Mouse (Mus musculus): ENCODE results near the gene Krtap4-7. TPM values are rescaled to one million over a fixed set of nuclear protein-coding genes. Genes with fewer than 3 reads are reported as not detected.
"Not testable (repeated sequence)": the region's sequence is repeated elsewhere in the genome, so short reads cannot be mapped to it uniquely, and the experiment has no call there.

The Krtap4-7 gene
- total and polyA plus RNA-seq, 2 experiments from 2014 or later: not detected

GRCm38 (mm10) chr11:99620335-99620734 is 23.6 kb downstream of the Krtap4-7 start, which contains the start of gene Gm11562:
TSS of gene Gm11562 (minus strand) at chr11:99620435.
- no peak for TF ChIP-seq CTCF (IDR thresholded peaks at IDR 0.05)
- no peaks in the 10 kb centered on the region for H3K27me3 ChIP-seq (ENCODE audit: insufficient read depth, low read length)
- H3K9me3 ChIP-seq (ENCODE audit: low read length): no peaks in the 10 kb centered on the region
- H3K4me2 ChIP-seq (ENCODE audit: low read depth, low read length, poor library complexity, severe bottlenecking): no peak within 1 kb of the TSS
- no peak within 1 kb of the TSS for H3K9ac ChIP-seq (replicated peaks; ENCODE audit: low read length, poor library complexity, severe bottlenecking)
- DNase-seq (ENCODE audit: low spot score): no peak
- ATAC-seq (ENCODE audit: low FRiP score): no peak
- H3K27ac ChIP-seq (ENCODE audit: low read depth, low read length): no peak within 1 kb of the TSS
- no peaks in the 10 kb centered on the region for H3K4me1 ChIP-seq (ENCODE audit: insufficient read depth, low read length)
- 91% methylated on average over 2 of the region's 2 CpGs for whole genome bisulfite sequencing
- no peaks in the 10 kb centered on the region for H3K36me3 ChIP-seq (ENCODE audit: insufficient read depth, low read length)
- no peak within 1 kb of the TSS for H3K4me3 ChIP-seq (ENCODE audit: low read depth, low read length)

- Histone ChIP-seq H3K9ac (replicated peaks; ENCODE audit: low read length, poor library complexity, severe bottlenecking) (no peak within 1 kb of the TSS), H3K4me2 (ENCODE audit: low read depth, low read length, poor library complexity, severe bottlenecking) (no peak within 1 kb of the TSS), H3K4me1 (ENCODE audit: insufficient read depth, low read length) (no peaks in the 10 kb centered on the region), H3K4me3 (ENCODE audit: low read depth, low read length) (no peak within 1 kb of the TSS), H3K27me3 (ENCODE audit: insufficient read depth, low read length) (no peaks in the 10 kb centered on the region), H3K9me3 (ENCODE audit: low read length) (no peaks in the 10 kb centered on the region), H3K36me3 (ENCODE audit: insufficient read depth, low read length) (no peaks in the 10 kb centered on the region), H3K27ac (ENCODE audit: low read depth, low read length) (no peak within 1 kb of the TSS)
- WGBS: 71% methylated on average over 3 of the region's 3 CpGs
- DNase-seq (ENCODE audit: low spot score) (no peak), ATAC-seq (ENCODE audit: low FRiP score) (no peak)
- TF ChIP-seq CTCF (IDR thresholded peaks at IDR 0.05): no peak
Measured at GRCm38 (mm10) chr11:99614796-99615363, 29.0 kb downstream of the Krtap4-7 start, which contains the start of gene Krtap2-4. TSS of gene Krtap2-4 (minus strand) at chr11:99614846.

GRCm38 (mm10) chr11:99610089-99610488 is 33.8 kb downstream of the Krtap4-7 start, which contains the start of gene Gm11937:
TSS of gene Gm11937 (minus strand) at chr11:99610189.
- not testable (repeated sequence) for ATAC-seq (ENCODE audit: low FRiP score); H3K9me3 ChIP-seq (ENCODE audit: low read length); H3K4me2 ChIP-seq (ENCODE audit: low read depth, low read length, poor library complexity, severe bottlenecking); H3K36me3 ChIP-seq (ENCODE audit: insufficient read depth, low read length); H3K27ac ChIP-seq (ENCODE audit: low read depth, low read length); H3K4me3 ChIP-seq (ENCODE audit: low read depth, low read length); DNase-seq (ENCODE audit: low spot score); H3K4me1 ChIP-seq (ENCODE audit: insufficient read depth, low read length); H3K27me3 ChIP-seq (ENCODE audit: insufficient read depth, low read length); H3K9ac ChIP-seq (replicated peaks; ENCODE audit: low read length, poor library complexity, severe bottlenecking)
- WGBS: 60% methylated on average over 1 of the region's 2 CpGs

DNA sequence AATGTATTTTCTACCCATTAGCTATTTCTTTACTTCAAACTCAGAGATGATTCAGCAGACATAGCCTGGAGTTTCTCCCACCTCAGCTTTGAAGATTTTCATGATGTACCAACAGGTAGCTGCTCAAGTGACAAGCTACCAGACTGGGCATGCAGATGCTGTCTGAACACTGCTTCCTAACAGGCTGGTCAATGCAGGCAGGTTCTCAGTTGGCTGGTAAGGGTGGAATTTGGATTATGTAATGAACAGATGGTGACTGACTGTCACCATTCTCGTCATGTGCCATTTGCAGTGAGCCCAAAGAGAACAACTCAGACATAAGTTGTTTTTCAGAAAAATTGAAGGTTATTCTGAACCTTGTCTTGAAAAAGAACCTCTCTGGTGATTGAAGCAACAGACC is 34.8 kb downstream of the Krtap4-7 start:
- no peaks in the 10 kb centered on the region for H3K9me3 ChIP-seq (ENCODE audit: low read length)

DNA sequence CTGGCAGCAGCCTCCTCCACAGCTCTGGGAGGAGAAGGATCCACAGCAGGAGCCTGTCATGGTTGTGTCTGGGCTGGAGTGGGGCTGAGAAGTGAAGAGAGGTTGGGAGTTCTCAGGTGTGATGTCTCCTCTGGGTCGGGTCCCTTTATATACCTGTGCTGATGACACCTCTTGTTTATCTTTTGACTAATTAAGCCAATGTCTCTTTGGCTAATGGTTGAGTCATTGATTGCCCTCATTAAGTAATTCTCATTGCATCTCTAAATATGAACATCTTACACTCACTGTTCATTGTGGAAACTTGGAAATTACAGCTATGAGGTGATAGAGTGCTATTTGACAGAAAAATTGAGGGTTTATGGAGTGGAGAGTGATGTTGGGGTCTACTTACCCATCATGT is 40.7 kb downstream of the Krtap4-7 start, which contains the start of gene Gm11938:
TSS of gene Gm11938 (minus strand) at position 101 of the 400 bp plus-strand sequence.
- not testable (repeated sequence) for H3K9ac ChIP-seq (replicated peaks; ENCODE audit: low read length, poor library complexity, severe bottlenecking); H3K4me1 ChIP-seq (ENCODE audit: insufficient read depth, low read length); H3K4me2 ChIP-seq (ENCODE audit: low read depth, low read length, poor library complexity, severe bottlenecking); H3K4me3 ChIP-seq (ENCODE audit: low read depth, low read length); H3K9me3 ChIP-seq (ENCODE audit: low read length); DNase-seq (ENCODE audit: low spot score); H3K36me3 ChIP-seq (ENCODE audit: insufficient read depth, low read length); H3K27me3 ChIP-seq (ENCODE audit: insufficient read depth, low read length); ATAC-seq (ENCODE audit: low FRiP score); H3K27ac ChIP-seq (ENCODE audit: low read depth, low read length)
- WGBS: 86% methylated on average over 1 of the region's 1 CpGs

More for the DNA sequence above, 34.8 kb downstream of the Krtap4-7 start:
- Histone ChIP-seq H3K4me1 (ENCODE audit: insufficient read depth, low read length) (no peaks in the 10 kb centered on the region), H3K4me2 (ENCODE audit: low read depth, low read length, poor library complexity, severe bottlenecking) (no peak overlapping the region), H3K36me3 (ENCODE audit: insufficient read depth, low read length) (no peaks in the 10 kb centered on the region), H3K9ac (replicated peaks; ENCODE audit: low read length, poor library complexity, severe bottlenecking) (no peak overlapping the region), H3K27ac (ENCODE audit: low read depth, low read length) (no peak overlapping the region), H3K27me3 (ENCODE audit: insufficient read depth, low read length) (no peaks in the 10 kb centered on the region), H3K4me3 (ENCODE audit: low read depth, low read length) (no peak overlapping the region)
- no peak for TF ChIP-seq CTCF (IDR thresholded peaks at IDR 0.05)
- DNase-seq (ENCODE audit: low spot score) (peak; percentile 5), ATAC-seq (ENCODE audit: low FRiP score) (no peak)
- WGBS: 78% methylated on average over 1 of the region's 1 CpGs

- H3K27ac ChIP-seq (ENCODE audit: low read depth, low read length); H3K27me3 ChIP-seq (ENCODE audit: insufficient read depth, low read length); H3K4me1 ChIP-seq (ENCODE audit: insufficient read depth, low read length); ATAC-seq (ENCODE audit: low FRiP score); H3K4me3 ChIP-seq (ENCODE audit: low read depth, low read length); H3K9ac ChIP-seq (replicated peaks; ENCODE audit: low read length, poor library complexity, severe bottlenecking); H3K9me3 ChIP-seq (ENCODE audit: low read length); H3K36me3 ChIP-seq (ENCODE audit: insufficient read depth, low read length); DNase-seq (ENCODE audit: low spot score); H3K4me2 ChIP-seq (ENCODE audit: low read depth, low read length, poor library complexity, severe bottlenecking): not testable (repeated sequence)
- 86% methylated on average over 6 of the region's 6 CpGs for WGBS
Measured at GRCm38 (mm10) chr11:99597742-99598141, 46.1 kb downstream of the Krtap4-7 start, which contains the start of gene Krtap9-3. TSS of gene Krtap9-3 (minus strand) at chr11:99598105.

Other genes starting within 250 kb of the Krtap4-7 start
Only the 30 nearest of the 38 such genes appear.
- gene Krt23, start 151.0 kb downstream of the Krtap4-7 start, total RNA-seq (2014; rRNA removed): 0.16 TPM in 1 of 2 replicates, not detected in the other
- 0.32 TPM in 1 of 2 replicates, not detected in the other for gene Krt23, start 151.0 kb downstream of the Krtap4-7 start, polyA plus RNA-seq (2015; fragmentation: Nextera tagmentation; extraction: Ambion mirVana)
- not detected in 2 replicates for gene Krt39, start 122.8 kb downstream of the Krtap4-7 start, total RNA-seq (2014; rRNA removed)
- not detected in 2 replicates for gene Krt39, start 122.8 kb downstream of the Krtap4-7 start, polyA plus RNA-seq (2015; fragmentation: Nextera tagmentation; extraction: Ambion mirVana)
- gene Krt40, start 100.9 kb downstream of the Krtap4-7 start, total RNA-seq (2014; rRNA removed): not detected in 2 replicates
- gene Krt40, start 100.9 kb downstream of the Krtap4-7 start, polyA plus RNA-seq (2015; fragmentation: Nextera tagmentation; extraction: Ambion mirVana): not detected in 2 replicates
- not detected in 2 replicates for gene Krtap3-3, start 93.2 kb downstream of the Krtap4-7 start, total RNA-seq (2014; rRNA removed)
- not detected in 2 replicates for gene Krtap3-3, start 93.2 kb downstream of the Krtap4-7 start, polyA plus RNA-seq (2015; fragmentation: Nextera tagmentation; extraction: Ambion mirVana)
- gene Krtap3-2, start 87.2 kb downstream of the Krtap4-7 start, total RNA-seq (2014; rRNA removed): not detected in 2 replicates
- not detected in 2 replicates for gene Krtap3-2, start 87.2 kb downstream of the Krtap4-7 start, polyA plus RNA-seq (2015; fragmentation: Nextera tagmentation; extraction: Ambion mirVana)
- gene Gm11939, start 84.6 kb downstream of the Krtap4-7 start, total RNA-seq (2014; rRNA removed): not detected in 2 replicates
- gene Gm11939, start 84.6 kb downstream of the Krtap4-7 start, polyA plus RNA-seq (2015; fragmentation: Nextera tagmentation; extraction: Ambion mirVana): not detected in 2 replicates
- not detected in 2 replicates for gene Krtap3-1, start 77.5 kb downstream of the Krtap4-7 start, total RNA-seq (2014; rRNA removed)
- not detected in 2 replicates for gene Krtap3-1, start 77.5 kb downstream of the Krtap4-7 start, polyA plus RNA-seq (2015; fragmentation: Nextera tagmentation; extraction: Ambion mirVana)
- not detected in 2 replicates for gene Krtap1-5, start 63.1 kb downstream of the Krtap4-7 start, total RNA-seq (2014; rRNA removed)
- gene Krtap1-5, start 63.1 kb downstream of the Krtap4-7 start, polyA plus RNA-seq (2015; fragmentation: Nextera tagmentation; extraction: Ambion mirVana): not detected in 2 replicates
- not detected in 2 replicates for gene Krtap1-4, start 60.4 kb downstream of the Krtap4-7 start, total RNA-seq (2014; rRNA removed)
- gene Krtap1-4, start 60.4 kb downstream of the Krtap4-7 start, polyA plus RNA-seq (2015; fragmentation: Nextera tagmentation; extraction: Ambion mirVana): not detected in 2 replicates
- gene Krtap1-3, start 52.8 kb downstream of the Krtap4-7 start, total RNA-seq (2014; rRNA removed): not detected in 2 replicates
- not detected in 2 replicates for gene Krtap1-3, start 52.8 kb downstream of the Krtap4-7 start, polyA plus RNA-seq (2015; fragmentation: Nextera tagmentation; extraction: Ambion mirVana)
- gene Krtap9-3, start 46.0 kb downstream of the Krtap4-7 start, total RNA-seq (2014; rRNA removed): not detected in 2 replicates
- not detected in 2 replicates for gene Krtap9-3, start 46.0 kb downstream of the Krtap4-7 start, polyA plus RNA-seq (2015; fragmentation: Nextera tagmentation; extraction: Ambion mirVana)
- gene Gm11938, start 40.8 kb downstream of the Krtap4-7 start, total RNA-seq (2014; rRNA removed): not detected in 2 replicates
- gene Gm11938, start 40.8 kb downstream of the Krtap4-7 start, polyA plus RNA-seq (2015; fragmentation: Nextera tagmentation; extraction: Ambion mirVana): not detected in 2 replicates
- gene Gm11937, start 33.9 kb downstream of the Krtap4-7 start, total RNA-seq (2014; rRNA removed): not detected in 2 replicates
- not detected in 2 replicates for gene Gm11937, start 33.9 kb downstream of the Krtap4-7 start, polyA plus RNA-seq (2015; fragmentation: Nextera tagmentation; extraction: Ambion mirVana)
- gene Krtap2-4, start 29.2 kb downstream of the Krtap4-7 start, total RNA-seq (2014; rRNA removed): not detected in 2 replicates
- not detected in 2 replicates for gene Krtap2-4, start 29.2 kb downstream of the Krtap4-7 start, polyA plus RNA-seq (2015; fragmentation: Nextera tagmentation; extraction: Ambion mirVana)
- not detected in 2 replicates for gene Gm11562, start 23.7 kb downstream of the Krtap4-7 start, total RNA-seq (2014; rRNA removed)
- not detected in 2 replicates for gene Gm11562, start 23.7 kb downstream of the Krtap4-7 start, polyA plus RNA-seq (2015; fragmentation: Nextera tagmentation; extraction: Ambion mirVana)
- not detected in 2 replicates for gene Krtap4-1, start 15.9 kb downstream of the Krtap4-7 start, total RNA-seq (2014; rRNA removed)
- gene Krtap4-1, start 15.9 kb downstream of the Krtap4-7 start, polyA plus RNA-seq (2015; fragmentation: Nextera tagmentation; extraction: Ambion mirVana): not detected in 2 replicates
- gene Krtap4-2, start 9.0 kb downstream of the Krtap4-7 start, total RNA-seq (2014; rRNA removed): not detected in 2 replicates
- not detected in 2 replicates for gene Krtap4-2, start 9.0 kb downstream of the Krtap4-7 start, polyA plus RNA-seq (2015; fragmentation: Nextera tagmentation; extraction: Ambion mirVana)
- gene Gm11555, start 6.1 kb upstream of the Krtap4-7 start, total RNA-seq (2014; rRNA removed): not detected in 2 replicates
- not detected in 2 replicates for gene Gm11555, start 6.1 kb upstream of the Krtap4-7 start, polyA plus RNA-seq (2015; fragmentation: Nextera tagmentation; extraction: Ambion mirVana)
- not detected in 2 replicates for gene Gm11563, start 14.9 kb upstream of the Krtap4-7 start, total RNA-seq (2014; rRNA removed)
- gene Gm11563, start 14.9 kb upstream of the Krtap4-7 start, polyA plus RNA-seq (2015; fragmentation: Nextera tagmentation; extraction: Ambion mirVana): not detected in 2 replicates
- gene Krtap4-6, start 21.9 kb upstream of the Krtap4-7 start, total RNA-seq (2014; rRNA removed): not detected in 2 replicates
- gene Krtap4-6, start 21.9 kb upstream of the Krtap4-7 start, polyA plus RNA-seq (2015; fragmentation: Nextera tagmentation; extraction: Ambion mirVana): not detected in 2 replicates
- not detected in 2 replicates for gene Gm14190, start 46.7 kb upstream of the Krtap4-7 start, total RNA-seq (2014; rRNA removed)
- gene Gm14190, start 46.7 kb upstream of the Krtap4-7 start, polyA plus RNA-seq (2015; fragmentation: Nextera tagmentation; extraction: Ambion mirVana): not detected in 2 replicates
- gene Gm14180, start 90.2 kb upstream of the Krtap4-7 start, total RNA-seq (2014; rRNA removed): not detected in 2 replicates
- not detected in 2 replicates for gene Gm14180, start 90.2 kb upstream of the Krtap4-7 start, polyA plus RNA-seq (2015; fragmentation: Nextera tagmentation; extraction: Ambion mirVana)
- not detected in 2 replicates for gene Gm11595, start 128.8 kb upstream of the Krtap4-7 start, total RNA-seq (2014; rRNA removed)
- gene Gm11595, start 128.8 kb upstream of the Krtap4-7 start, polyA plus RNA-seq (2015; fragmentation: Nextera tagmentation; extraction: Ambion mirVana): not detected in 2 replicates
- not detected in 2 replicates for gene Krtap4-8, start 136.6 kb upstream of the Krtap4-7 start, total RNA-seq (2014; rRNA removed)
- not detected in 2 replicates for gene Krtap4-8, start 136.6 kb upstream of the Krtap4-7 start, polyA plus RNA-seq (2015; fragmentation: Nextera tagmentation; extraction: Ambion mirVana)
- gene Krtap4-9, start 141.1 kb upstream of the Krtap4-7 start, total RNA-seq (2014; rRNA removed): not detected in 2 replicates
- gene Krtap4-9, start 141.1 kb upstream of the Krtap4-7 start, polyA plus RNA-seq (2015; fragmentation: Nextera tagmentation; extraction: Ambion mirVana): not detected in 2 replicates
- gene Gm11596, start 149.4 kb upstream of the Krtap4-7 start, total RNA-seq (2014; rRNA removed): not detected in 2 replicates
- not detected in 2 replicates for gene Gm11596, start 149.4 kb upstream of the Krtap4-7 start, polyA plus RNA-seq (2015; fragmentation: Nextera tagmentation; extraction: Ambion mirVana)
- not detected in 2 replicates for gene Gm11569, start 154.8 kb upstream of the Krtap4-7 start, total RNA-seq (2014; rRNA removed)
- not detected in 2 replicates for gene Gm11569, start 154.8 kb upstream of the Krtap4-7 start, polyA plus RNA-seq (2015; fragmentation: Nextera tagmentation; extraction: Ambion mirVana)
- not detected in 2 replicates for gene Gm11554, start 160.4 kb upstream of the Krtap4-7 start, total RNA-seq (2014; rRNA removed)
- gene Gm11554, start 160.4 kb upstream of the Krtap4-7 start, polyA plus RNA-seq (2015; fragmentation: Nextera tagmentation; extraction: Ambion mirVana): not detected in 2 replicates
- gene Krtap4-13, start 165.8 kb upstream of the Krtap4-7 start, total RNA-seq (2014; rRNA removed): not detected in 2 replicates
- not detected in 2 replicates for gene Krtap4-13, start 165.8 kb upstream of the Krtap4-7 start, polyA plus RNA-seq (2015; fragmentation: Nextera tagmentation; extraction: Ambion mirVana)
- gene Gm11564, start 171.6 kb upstream of the Krtap4-7 start, total RNA-seq (2014; rRNA removed): not detected in 2 replicates
- gene Gm11564, start 171.6 kb upstream of the Krtap4-7 start, polyA plus RNA-seq (2015; fragmentation: Nextera tagmentation; extraction: Ambion mirVana): not detected in 2 replicates

Measured in midbrain, postnatal 0 days (tissue).